Mouse (Mus musculus) limb, embryonic 14.5 days (tissue): Measurements from ENCODE around the gene Gnat2. TPM values are rescaled to one million over a fixed set of nuclear protein-coding genes. Genes with fewer than 3 reads are reported as not detected.

Experiments used
- ATAC-seq: fragments of 200-750 bp; cut with Nextera tagmentation; 2 replicates; pipeline ENCODE4 v1.8.0; 2017; ENCODE audit warnings: low read depth, moderate number of reproducible peaks, moderate TSS enrichment; ENCODE audit not compliant: low FRiP score
- DNase-seq: peaks from one replicate; pipeline ENCODE4 v3.0.0-alpha.2; 2015; ENCODE audit warnings: low spot score
- H3K27ac ChIP-seq: fragments of 300-500 bp; sonication (generic); replicated peaks from 2 replicates; pipeline ENCODE4 v1.5.1; 2014; ENCODE audit warnings: low read depth, mild to moderate bottlenecking, low read length, moderate library complexity, mixed read lengths
- H3K27me3 ChIP-seq: fragments of 300-500 bp; sonication (generic); 2 replicates; pipeline ENCODE4 v1.6.1; 2014; ENCODE audit warnings: low read length, mixed read lengths; ENCODE audit not compliant: control insufficient read depth, insufficient read depth
- H3K36me3 ChIP-seq: fragments of 300-500 bp; sonication (generic); 2 replicates; pipeline ENCODE4 v1.6.1; 2014; ENCODE audit warnings: mild to moderate bottlenecking, low read length, moderate library complexity, mixed read lengths; ENCODE audit not compliant: control insufficient read depth, insufficient read depth
- H3K4me1 ChIP-seq: fragments of 300-500 bp; sonication (generic); 2 replicates; pipeline ENCODE4 v1.6.1; 2014; ENCODE audit warnings: antibody characterized with exemption, low read length, mixed read lengths; ENCODE audit not compliant: control insufficient read depth, insufficient read depth
- H3K4me2 ChIP-seq: fragments of 300-500 bp; sonication (generic); replicated peaks from 2 replicates; pipeline ENCODE4 v1.6.1; 2014; ENCODE audit warnings: low read depth, mild to moderate bottlenecking, low read length, moderate library complexity; ENCODE audit not compliant: severe bottlenecking
- H3K4me3 ChIP-seq: fragments of 300-500 bp; sonication (generic); replicated peaks from 2 replicates; pipeline ENCODE4 v1.5.1; 2014; ENCODE audit warnings: low read length
- H3K9ac ChIP-seq: fragments of 300-500 bp; sonication (generic); 2 replicates; pipeline ENCODE4 v1.6.1; 2014; ENCODE audit warnings: mild to moderate bottlenecking, low read depth, low read length, moderate library complexity; ENCODE audit not compliant: severe bottlenecking
- H3K9me3 ChIP-seq: fragments of 300-500 bp; sonication (generic); 2 replicates; pipeline ENCODE4 v1.6.1; 2016; ENCODE audit warnings: low read length; ENCODE audit not compliant: control insufficient read depth
- POLR2A ChIP-seq: fragments of 200-500 bp; IDR thresholded peaks from 2 replicates; pipeline ENCODE4 v1.8.0; 2012; ENCODE audit warnings: inconsistent platforms, mild to moderate bottlenecking, moderate library complexity, borderline replicate concordance; ENCODE audit not compliant: insufficient read depth, insufficient read length; ENCODE audit errors: extremely low read depth
- WGBS: fragments of 180-500 bp; shearing (Covaris S2); extraction: QIAGEN DNeasy Blood & Tissue Kit; methylation state at CpG from one replicate; pipeline ENCODE4 v1.1.7; 2014; 5-methylcytosine and 5-hydroxymethylcytosine counted together
- polyA plus RNA-seq, 2 experiments: library from polyadenylated mRNA; depleted of rRNA in 1 of 2; stranded (reverse) in 1 of 2; unstranded in 1 of 2; fragments of >200 nt; fragmentation: Nextera tagmentation in 1 of 2; extraction: Ambion mirVana in 1 of 2; gene quantifications; 2 replicates each; pipeline versions ENCODE4 v1.2.1 to v1.2.3; 2012 to 2014

Gene Gnat2
- polyA plus RNA-seq, 2 experiments: 0.70 TPM

DNA sequence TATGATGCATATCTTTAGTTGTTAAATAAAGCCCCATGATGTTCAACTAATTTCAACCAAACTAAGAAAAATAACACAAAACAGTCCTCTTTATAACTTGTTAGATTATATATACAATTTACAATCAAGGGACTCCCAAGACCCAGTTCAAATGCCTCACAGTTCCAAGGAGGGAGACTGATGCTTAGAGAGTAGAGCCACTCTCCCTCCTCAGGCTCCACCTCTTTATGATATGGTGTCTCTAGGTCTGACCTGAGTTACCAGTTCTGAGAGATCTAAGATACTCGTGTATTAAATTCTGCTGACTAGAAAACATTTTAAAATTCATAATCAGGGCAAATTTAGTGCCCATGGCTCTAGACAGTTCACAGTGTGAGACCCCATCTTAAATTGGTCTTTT lies 46.5 kb downstream of the Gnat2 start:
- Histone ChIP-seq H3K27me3 (no peaks in the 10 kb centered on the region), H3K4me1 (no peaks in the 10 kb centered on the region), H3K27ac (no peak overlapping the region), H3K36me3 (no peaks in the 10 kb centered on the region; the same call in 1 of the 2 replicates), H3K9ac (no peak overlapping the region), H3K4me2 (no peak overlapping the region), H3K9me3 (no peaks in the 10 kb centered on the region), H3K4me3 (no peak overlapping the region)
- TF ChIP-seq POLR2A: no peak
- 86% methylated on average over 1 of the region's 1 CpGs for WGBS
- no peak for ATAC-seq
- no peak for DNase-seq

DNA sequence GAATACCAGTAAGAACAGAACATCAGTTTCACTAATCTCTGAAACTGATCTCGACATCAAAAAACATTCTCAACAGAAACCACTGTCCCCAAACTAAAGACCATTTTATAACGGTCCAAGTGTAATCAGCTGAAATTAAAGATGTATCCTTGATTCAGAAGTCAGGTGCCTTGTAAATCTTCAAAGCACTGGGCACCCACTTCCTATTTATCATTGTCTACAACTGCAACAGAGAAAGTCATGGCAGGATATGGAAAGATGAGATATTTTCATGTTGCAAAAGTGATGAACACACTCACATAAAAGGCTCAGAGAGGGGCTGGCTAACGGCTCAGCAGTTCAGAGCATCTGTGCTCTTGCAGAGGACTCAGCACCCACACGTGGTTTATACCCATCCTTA lies 48.2 kb downstream of the Gnat2 start:
- no peak for ATAC-seq

DNA sequence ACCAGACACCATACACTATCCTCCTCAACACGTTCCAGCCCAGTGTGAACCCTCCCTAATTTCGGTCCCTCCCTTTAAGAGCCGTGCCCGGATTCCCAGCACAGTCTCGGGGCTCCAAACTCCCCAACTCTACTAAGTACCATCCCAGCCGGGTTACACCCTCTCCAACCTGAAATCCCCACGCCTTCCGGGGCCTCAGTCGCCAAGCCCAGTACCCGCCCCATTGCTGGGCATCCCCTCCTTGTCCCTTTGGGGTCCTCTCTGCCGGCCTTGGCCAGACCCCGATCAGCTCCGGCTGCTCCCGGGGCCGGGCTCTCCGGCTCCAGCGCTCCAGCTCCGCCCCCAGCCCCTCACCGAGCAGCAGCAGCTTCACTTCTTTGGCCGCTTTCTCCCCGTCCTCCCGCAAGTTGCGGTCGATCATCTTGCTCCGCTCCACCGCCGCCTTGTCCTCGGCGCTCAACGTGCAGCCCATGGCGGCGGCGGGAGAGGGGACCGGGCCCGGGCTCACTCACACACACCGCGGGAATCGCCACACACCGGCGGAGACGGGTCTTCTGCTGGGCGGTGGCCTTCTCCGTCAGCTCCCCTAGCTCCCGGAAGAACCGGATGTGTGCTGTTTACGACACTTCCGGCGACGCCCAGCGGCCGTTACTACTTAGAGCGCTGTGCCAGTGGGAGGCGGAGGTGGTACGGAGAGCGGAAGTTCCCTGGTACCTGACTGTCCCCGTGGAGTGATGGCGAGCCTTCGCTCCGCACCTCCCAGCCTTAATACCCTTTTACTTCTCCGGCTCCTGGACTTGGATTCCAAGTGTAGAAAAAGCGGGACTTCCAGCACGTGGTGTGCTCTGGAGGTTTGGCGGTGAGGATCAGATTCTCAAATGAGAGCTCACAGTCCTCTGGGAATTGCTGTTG lies 53.2 kb downstream of the Gnat2 start, which contains the start of gene Gnai3:
Gene Gnai3 (minus strand): TSS at position 613 of the 912 bp plus-strand sequence.
- no peaks in the 10 kb centered on the region for H3K27me3 ChIP-seq
- peaks cover 13% of the 10 kb centered on the region for H3K4me1 ChIP-seq
- peak within 1 kb of the TSS; percentile 93 for H3K9ac ChIP-seq
- H3K27ac ChIP-seq: peak within 1 kb of the TSS; percentile 95
- peak within 1 kb of the TSS; percentile 98 for H3K4me3 ChIP-seq
- no peaks in the 10 kb centered on the region for H3K9me3 ChIP-seq
- DNase-seq (peak; percentile 90), ATAC-seq (peak; percentile 94)
- TF ChIP-seq POLR2A: 0 out of 2 replicates have a peak, but pooled peaks have one; percentile 79
- WGBS: 1% methylated on average over 58 of the region's 63 CpGs
- H3K36me3 ChIP-seq: no peaks in the 10 kb centered on the region; the same call in 1 of the 2 replicates
- H3K4me2 ChIP-seq: peak within 1 kb of the TSS; percentile 77

More for the DNA sequence above, 48.2 kb downstream of the Gnat2 start:
- DNase-seq: no peak
- no peak for TF ChIP-seq POLR2A
- Histone ChIP-seq H3K4me3 (no peak overlapping the region), H3K27ac (no peak overlapping the region), H3K4me2 (no peak overlapping the region), H3K9ac (no peak overlapping the region), H3K4me1 (peaks cover 8% of the 10 kb centered on the region; the same call in 1 of the 2 replicates), H3K36me3 (no peaks in the 10 kb centered on the region; the same call in 1 of the 2 replicates), H3K27me3 (no peaks in the 10 kb centered on the region), H3K9me3 (no peaks in the 10 kb centered on the region)
- WGBS: 76% methylated on average over 4 of the region's 4 CpGs

DNA sequence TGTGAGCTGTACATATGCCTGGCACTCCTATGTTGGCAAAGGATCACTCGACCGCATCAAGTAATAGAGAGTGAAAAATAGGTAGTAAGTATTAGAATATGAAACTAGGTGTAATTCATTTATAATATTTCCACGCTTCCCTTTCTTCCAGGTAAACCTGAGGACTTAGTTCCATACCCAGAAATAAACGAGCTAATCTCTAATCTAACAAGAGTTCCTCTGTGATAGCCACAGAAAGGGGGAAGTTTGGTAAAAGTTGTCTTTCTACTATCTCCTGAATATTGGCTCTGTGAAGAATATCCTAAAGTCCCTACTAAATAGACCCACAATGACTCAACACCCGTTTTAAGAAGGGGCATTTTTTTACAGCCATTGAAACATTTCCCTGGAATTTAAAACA lies 54.1 kb downstream of the Gnat2 start:
- H3K27ac ChIP-seq: 0 out of 2 replicates have a peak overlapping the region, but pooled peaks have one; percentile 95
- peaks cover 13% of the 10 kb centered on the region for H3K4me1 ChIP-seq
- no peaks in the 10 kb centered on the region for H3K27me3 ChIP-seq
- H3K4me3 ChIP-seq: peak overlapping the region; percentile 98
- WGBS: 54% methylated on average over 5 of the region's 5 CpGs
- no peak for DNase-seq
- no peak for TF ChIP-seq POLR2A
- no peak for ATAC-seq
- H3K4me2 ChIP-seq: peak overlapping the region; percentile 77
- H3K9me3 ChIP-seq: no peaks in the 10 kb centered on the region
- H3K9ac ChIP-seq: peak overlapping the region; percentile 93
- no peaks in the 10 kb centered on the region; the same call in 1 of the 2 replicates for H3K36me3 ChIP-seq

DNA sequence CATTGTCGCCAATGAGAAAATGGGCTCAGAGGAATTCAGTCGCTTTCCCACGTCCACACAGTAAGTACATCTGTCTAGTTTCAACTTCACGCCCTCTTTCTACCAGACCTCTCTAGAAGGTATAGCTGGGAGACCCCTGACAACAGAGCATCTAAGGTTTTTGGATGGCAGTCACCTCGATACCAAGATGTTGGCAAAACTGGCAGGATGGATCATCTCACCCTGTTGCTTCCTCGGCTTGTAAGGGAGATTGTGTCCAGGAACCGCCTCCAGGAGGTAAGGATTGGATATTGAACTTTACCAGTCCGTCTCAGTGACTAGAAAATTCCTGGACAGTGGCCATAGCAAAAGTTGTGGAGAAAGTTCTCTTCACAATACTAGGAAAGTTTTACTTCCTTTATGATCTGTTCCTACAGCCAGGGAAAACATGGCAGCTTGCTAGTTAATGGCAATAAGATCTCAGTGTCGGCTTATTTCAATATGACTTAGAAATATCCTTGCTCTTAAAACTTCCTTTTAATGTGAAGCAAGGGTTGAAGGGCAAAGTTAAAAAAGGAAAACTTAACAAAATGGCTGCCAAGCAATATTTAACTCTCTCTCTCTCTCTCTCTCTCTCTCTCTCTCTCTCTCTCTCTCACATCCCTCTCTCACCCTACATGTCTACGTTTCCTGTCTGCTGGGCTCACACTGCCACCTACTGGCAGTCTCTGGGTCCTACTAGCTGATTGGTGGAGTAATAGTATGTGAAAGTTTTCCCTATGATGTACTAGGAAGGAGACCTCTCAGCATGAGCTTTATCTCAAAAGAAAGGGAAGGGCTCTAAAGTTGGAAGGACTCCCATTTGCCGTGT lies 55.0 kb downstream of the Gnat2 start:
- no peak overlapping the region for H3K4me3 ChIP-seq
- H3K27ac ChIP-seq: peak overlapping the region; percentile 9; the same call in 1 of the 2 replicates
- no peak for TF ChIP-seq POLR2A
- no peak overlapping the region for H3K4me2 ChIP-seq
- no peaks in the 10 kb centered on the region for H3K9me3 ChIP-seq
- H3K4me1 ChIP-seq: peaks cover 13% of the 10 kb centered on the region
- no peaks in the 10 kb centered on the region; the same call in 1 of the 2 replicates for H3K36me3 ChIP-seq
- WGBS: 65% methylated on average over 11 of the region's 11 CpGs
- no peak overlapping the region for H3K9ac ChIP-seq
- DNase-seq: peak; percentile 89
- peak; percentile 56; the same call in 1 of the 2 replicates for ATAC-seq
- H3K27me3 ChIP-seq: no peaks in the 10 kb centered on the region

Other genes starting within 250 kb of the Gnat2 start
- 0.06 and 0.09 TPM in 2 replicates for gene Eps8l3, start 215.6 kb upstream of the Gnat2 start, polyA plus RNA-seq (2012; rRNA removed)
- not detected in 2 replicates for gene Eps8l3, start 215.6 kb upstream of the Gnat2 start, polyA plus RNA-seq (2014; fragmentation: Nextera tagmentation; extraction: Ambion mirVana)
- 135 and 154 TPM in 2 replicates for gene Gstm5, start 197.0 kb upstream of the Gnat2 start, polyA plus RNA-seq (2012; rRNA removed)
- 214 and 228 TPM in 2 replicates for gene Gstm5, start 197.0 kb upstream of the Gnat2 start, polyA plus RNA-seq (2014; fragmentation: Nextera tagmentation; extraction: Ambion mirVana)
- 17.5 and 19.2 TPM in 2 replicates for gene Gstm7, start 161.0 kb upstream of the Gnat2 start, polyA plus RNA-seq (2012; rRNA removed)
- gene Gstm7, start 161.0 kb upstream of the Gnat2 start, polyA plus RNA-seq (2014; fragmentation: Nextera tagmentation; extraction: Ambion mirVana): 19.8 and 25.7 TPM in 2 replicates
- gene Gstm6, start 149.0 kb upstream of the Gnat2 start, polyA plus RNA-seq (2012; rRNA removed): 7.3 and 7.6 TPM in 2 replicates
- 9.5 and 13.0 TPM in 2 replicates for gene Gstm6, start 149.0 kb upstream of the Gnat2 start, polyA plus RNA-seq (2014; fragmentation: Nextera tagmentation; extraction: Ambion mirVana)
- gene Gstm3, start 123.5 kb upstream of the Gnat2 start, polyA plus RNA-seq (2012; rRNA removed): not detected in 2 replicates
- gene Gstm3, start 123.5 kb upstream of the Gnat2 start, polyA plus RNA-seq (2014; fragmentation: Nextera tagmentation; extraction: Ambion mirVana): not detected in 2 replicates
- 44.0 and 51.0 TPM in 2 replicates for gene Gstm2, start 106.3 kb upstream of the Gnat2 start, polyA plus RNA-seq (2012; rRNA removed)
- gene Gstm2, start 106.3 kb upstream of the Gnat2 start, polyA plus RNA-seq (2014; fragmentation: Nextera tagmentation; extraction: Ambion mirVana): 56.7 and 61.0 TPM in 2 replicates
- 31.6 and 43.9 TPM in 2 replicates for gene Gstm1, start 74.8 kb upstream of the Gnat2 start, polyA plus RNA-seq (2012; rRNA removed)
- gene Gstm1, start 74.8 kb upstream of the Gnat2 start, polyA plus RNA-seq (2014; fragmentation: Nextera tagmentation; extraction: Ambion mirVana): 56.0 and 59.3 TPM in 2 replicates
- gene Gstm4, start 47.9 kb upstream of the Gnat2 start, polyA plus RNA-seq (2012; rRNA removed): 14.4 and 14.5 TPM in 2 replicates
- 14.4 and 16.2 TPM in 2 replicates for gene Gstm4, start 47.9 kb upstream of the Gnat2 start, polyA plus RNA-seq (2014; fragmentation: Nextera tagmentation; extraction: Ambion mirVana)
- gene Ampd2, start 6.1 kb upstream of the Gnat2 start, polyA plus RNA-seq (2012; rRNA removed): 116 and 161 TPM in 2 replicates
- 35.8 and 38.7 TPM in 2 replicates for gene Ampd2, start 6.1 kb upstream of the Gnat2 start, polyA plus RNA-seq (2014; fragmentation: Nextera tagmentation; extraction: Ambion mirVana)
- 81.8 and 89.8 TPM in 2 replicates for gene Gnai3, start 53.4 kb downstream of the Gnat2 start, polyA plus RNA-seq (2012; rRNA removed)
- 165 and 166 TPM in 2 replicates for gene Gnai3, start 53.4 kb downstream of the Gnat2 start, polyA plus RNA-seq (2014; fragmentation: Nextera tagmentation; extraction: Ambion mirVana)
- gene Gpr61, start 62.1 kb downstream of the Gnat2 start, polyA plus RNA-seq (2012; rRNA removed): 0.20 and 0.26 TPM in 2 replicates
- 0.10 and 0.14 TPM in 2 replicates for gene Gpr61, start 62.1 kb downstream of the Gnat2 start, polyA plus RNA-seq (2014; fragmentation: Nextera tagmentation; extraction: Ambion mirVana)
- gene Amigo1, start 93.5 kb downstream of the Gnat2 start, polyA plus RNA-seq (2012; rRNA removed): 11.3 and 14.8 TPM in 2 replicates
- gene Amigo1, start 93.5 kb downstream of the Gnat2 start, polyA plus RNA-seq (2014; fragmentation: Nextera tagmentation; extraction: Ambion mirVana): 5.4 and 5.7 TPM in 2 replicates
- 3.8 and 5.0 TPM in 2 replicates for gene Cyb561d1, start 108.4 kb downstream of the Gnat2 start, polyA plus RNA-seq (2012; rRNA removed)
- 1.7 and 2.0 TPM in 2 replicates for gene Cyb561d1, start 108.4 kb downstream of the Gnat2 start, polyA plus RNA-seq (2014; fragmentation: Nextera tagmentation; extraction: Ambion mirVana)
- 37.0 and 45.2 TPM in 2 replicates for gene Atxn7l2, start 118.1 kb downstream of the Gnat2 start, polyA plus RNA-seq (2012; rRNA removed)
- 22.9 and 23.7 TPM in 2 replicates for gene Atxn7l2, start 118.1 kb downstream of the Gnat2 start, polyA plus RNA-seq (2014; fragmentation: Nextera tagmentation; extraction: Ambion mirVana)
- 3.7 and 4.0 TPM in 2 replicates for gene Sypl2, start 133.9 kb downstream of the Gnat2 start, polyA plus RNA-seq (2012; rRNA removed)
- 2.1 and 2.7 TPM in 2 replicates for gene Sypl2, start 133.9 kb downstream of the Gnat2 start, polyA plus RNA-seq (2014; fragmentation: Nextera tagmentation; extraction: Ambion mirVana)
- 148 and 177 TPM in 2 replicates for gene Psma5, start 164.1 kb downstream of the Gnat2 start, polyA plus RNA-seq (2012; rRNA removed)
- 301 and 312 TPM in 2 replicates for gene Psma5, start 164.1 kb downstream of the Gnat2 start, polyA plus RNA-seq (2014; fragmentation: Nextera tagmentation; extraction: Ambion mirVana)
- 30.4 and 35.6 TPM in 2 replicates for gene Sort1, start 191.3 kb downstream of the Gnat2 start, polyA plus RNA-seq (2012; rRNA removed)
- 17.9 and 19.1 TPM in 2 replicates for gene Sort1, start 191.3 kb downstream of the Gnat2 start, polyA plus RNA-seq (2014; fragmentation: Nextera tagmentation; extraction: Ambion mirVana)